Mouse (Mus musculus): ENCODE results near the gene Arih2.
A peak's percentile ranks its signal among the peaks of the same experiment; 100 is the strongest.

The Arih2 gene

DNA sequence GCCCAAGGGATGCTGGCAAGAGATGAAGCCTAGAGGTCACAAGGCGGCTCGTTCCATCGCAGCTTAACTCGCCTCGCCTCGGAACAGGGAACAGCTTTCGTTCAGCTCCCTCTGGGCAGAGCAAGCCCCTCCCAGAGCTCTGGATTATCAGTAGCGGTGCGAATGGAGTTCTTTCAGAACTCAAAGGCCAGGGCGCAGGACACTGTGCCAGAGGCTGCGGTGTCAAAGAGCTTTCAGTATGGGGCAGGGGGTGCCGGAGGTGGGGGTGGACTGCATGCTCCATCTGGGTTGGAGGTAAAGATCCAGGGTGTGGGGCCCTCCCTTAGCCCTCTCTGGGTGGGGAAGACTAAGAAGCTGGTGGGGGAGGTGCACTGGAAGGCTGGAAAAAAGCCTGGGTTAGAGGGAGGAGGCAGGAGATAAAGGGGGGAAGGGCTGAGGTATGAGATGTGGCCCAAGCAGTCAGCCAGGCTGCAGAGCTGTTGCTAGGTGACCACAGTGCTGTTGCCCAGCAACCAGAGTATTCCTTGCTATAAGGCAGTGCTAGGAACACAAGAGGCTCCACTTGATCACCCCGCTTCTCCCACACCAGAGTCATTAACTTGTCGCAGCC, 61.5 kb downstream of the Arih2 start:
- no peak for DNase-seq (ENCODE audit: low spot score in 2 of 2)

DNA sequence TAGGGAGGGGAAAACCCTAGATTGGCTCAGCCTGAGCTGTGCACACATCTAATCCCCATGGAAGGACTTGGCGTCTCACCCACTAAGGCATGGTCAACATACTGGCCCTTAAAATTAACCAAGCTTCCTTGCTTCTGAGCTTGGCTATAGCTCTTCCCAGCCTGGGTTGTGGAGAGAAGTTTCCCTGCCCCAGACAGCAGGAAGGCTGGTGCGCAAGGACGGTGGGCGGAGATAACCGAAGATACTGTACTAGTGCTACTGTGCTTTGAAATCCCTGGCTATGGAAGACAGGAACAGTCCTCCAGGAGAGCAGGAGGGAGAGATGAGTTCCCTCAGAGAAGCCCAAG, 69.9 kb downstream of the Arih2 start:
- no peak for DNase-seq (ENCODE audit: low spot score in 2 of 2)

DNA sequence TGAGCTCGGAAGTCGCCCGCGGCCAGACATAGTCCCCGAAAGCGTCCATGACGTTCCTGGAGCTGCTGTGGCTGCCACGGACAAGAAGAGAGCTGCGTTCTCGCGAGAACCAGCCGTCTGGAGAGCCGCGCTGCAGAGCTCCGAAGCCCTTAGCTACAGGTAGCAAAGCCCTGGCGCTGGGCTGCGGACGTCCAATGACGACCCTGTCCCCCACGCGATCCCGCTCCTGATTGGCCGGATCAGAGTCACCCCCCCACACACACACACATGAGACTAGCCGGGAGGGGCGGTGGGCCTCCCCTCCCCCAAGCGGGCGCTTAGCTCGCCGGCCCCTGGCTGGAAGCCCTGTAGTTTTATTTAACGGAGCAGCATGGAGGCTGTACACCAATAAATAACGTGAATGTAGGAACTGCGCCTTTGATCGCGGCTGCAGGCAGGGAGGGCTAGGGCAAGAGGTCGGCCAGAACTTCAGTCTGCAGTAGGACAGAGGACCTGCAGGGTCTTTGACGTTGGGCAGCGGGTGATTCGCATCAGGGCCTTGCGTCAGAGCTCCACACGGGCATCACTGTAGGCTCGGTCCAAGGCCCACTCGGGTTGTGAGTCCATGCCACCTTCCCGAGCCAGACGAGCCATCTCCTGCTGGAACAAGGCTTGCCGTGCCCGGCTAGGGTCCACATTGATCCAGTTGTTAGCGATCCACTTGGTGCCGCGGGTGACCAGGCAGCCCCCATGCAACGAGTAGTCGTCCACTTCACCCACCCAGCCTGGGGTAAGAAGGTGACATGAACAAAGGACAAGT, 70.4 kb downstream of the Arih2 start, which contains the start of gene Wdr6:
TSS of gene Wdr6 (minus strand) at position 195 of the 799 bp plus-strand sequence.
- peak; percentile 87 to 93 for DNase-seq (ENCODE audit: low spot score in 2 of 2)

DNA sequence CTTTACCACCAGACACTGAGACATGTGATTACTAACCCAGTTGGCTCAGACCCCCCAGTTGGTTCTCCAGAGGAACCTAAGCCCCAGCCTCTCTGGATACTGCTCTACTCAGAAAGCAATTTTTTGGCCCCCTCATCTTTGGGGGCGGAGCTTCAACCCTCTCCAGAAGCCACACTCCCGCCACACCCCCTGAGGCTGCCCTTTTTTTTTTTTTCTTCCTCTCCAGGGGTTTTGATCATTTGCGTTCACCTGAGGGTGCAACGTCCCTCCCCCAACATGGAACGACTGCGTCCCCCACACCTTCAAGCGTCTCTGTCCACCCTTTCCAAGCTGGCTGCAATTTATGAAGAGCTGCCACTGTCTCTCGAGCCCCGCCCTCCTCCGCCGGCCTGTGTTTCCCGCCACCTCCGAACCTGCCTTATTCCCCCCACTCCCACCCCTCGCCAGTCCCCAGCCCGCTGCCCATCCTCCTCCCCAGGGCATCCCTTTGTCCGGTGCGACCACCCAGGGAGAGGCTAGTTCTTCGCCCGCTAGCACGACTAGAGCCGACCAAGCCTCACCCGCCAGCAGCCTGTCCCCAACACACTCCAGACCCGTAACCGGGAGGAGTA, 71.1 kb downstream of the Arih2 start:
- peak in 1 of 2 experiments; percentile 44 for DNase-seq (ENCODE audit: low spot score in 2 of 2)

DNA sequence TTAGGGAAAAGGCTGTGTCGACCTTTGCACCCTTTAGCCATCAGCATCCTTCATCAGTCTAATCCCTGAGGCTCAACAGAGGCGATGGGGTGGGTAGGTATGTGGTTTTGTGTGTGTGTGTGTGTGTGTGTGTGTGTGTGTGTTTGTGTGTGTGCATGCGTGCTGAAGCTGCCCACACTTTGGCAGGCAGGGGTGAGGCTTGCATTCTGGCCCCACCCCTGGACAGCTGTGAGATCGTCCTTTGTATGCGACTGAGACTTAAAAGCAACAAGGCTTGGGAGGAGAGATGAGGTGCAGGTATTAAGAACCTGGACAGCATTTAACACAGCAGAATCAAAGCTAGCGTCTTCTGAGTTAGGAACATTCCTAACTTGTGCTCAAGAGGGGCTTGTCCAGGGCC, 72.2 kb downstream of the Arih2 start:
- DNase-seq (ENCODE audit: low spot score in 2 of 2) = no peak

DNA sequence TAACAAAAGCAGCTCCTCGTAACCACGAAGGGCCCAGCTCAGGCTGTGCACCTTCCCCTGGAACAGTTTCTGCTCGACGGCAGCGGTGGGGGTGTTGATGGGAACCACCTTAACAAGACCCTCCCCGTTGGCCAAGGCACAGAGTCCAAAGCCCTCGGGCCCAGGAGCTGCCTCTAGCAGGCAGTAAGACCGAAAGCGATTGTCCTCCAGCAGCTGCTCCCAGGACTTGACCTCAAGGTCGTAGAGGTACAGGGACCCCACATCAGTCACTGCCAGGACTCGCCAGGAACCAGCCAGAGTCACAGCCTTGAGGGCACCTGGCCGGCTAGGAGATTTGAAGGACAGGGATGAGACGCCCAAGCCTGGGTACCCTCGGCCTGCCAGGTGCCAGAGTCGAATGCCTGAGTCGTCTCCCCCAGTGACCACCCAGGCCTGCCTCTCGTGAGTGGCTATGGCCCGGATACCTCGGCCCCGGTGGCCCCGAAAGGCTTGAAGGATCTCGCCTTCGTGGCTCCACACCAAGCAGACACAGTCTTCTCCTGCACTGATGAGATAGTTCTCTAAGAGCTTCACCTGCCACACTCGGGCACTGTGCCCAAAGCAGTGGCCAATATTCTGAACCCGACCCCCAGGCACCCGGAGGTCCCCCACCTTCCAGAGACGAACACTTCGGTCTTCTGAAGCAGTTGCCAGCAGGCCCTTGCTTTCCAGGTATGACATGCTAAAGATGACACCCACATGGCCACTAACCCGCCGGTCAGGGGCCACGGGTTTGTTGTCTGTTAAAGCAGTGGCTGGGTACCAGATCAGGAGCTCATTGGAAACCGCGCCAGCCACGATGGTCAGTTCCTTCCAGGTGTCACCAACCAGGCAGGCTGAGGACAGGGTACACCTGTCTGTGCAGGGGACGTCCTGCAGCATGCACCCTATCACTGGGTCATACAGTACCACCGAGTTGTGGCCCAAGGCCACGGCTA, 73.6 kb downstream of the Arih2 start:
- no peak for DNase-seq (ENCODE audit: low spot score in 2 of 2)

DNA sequence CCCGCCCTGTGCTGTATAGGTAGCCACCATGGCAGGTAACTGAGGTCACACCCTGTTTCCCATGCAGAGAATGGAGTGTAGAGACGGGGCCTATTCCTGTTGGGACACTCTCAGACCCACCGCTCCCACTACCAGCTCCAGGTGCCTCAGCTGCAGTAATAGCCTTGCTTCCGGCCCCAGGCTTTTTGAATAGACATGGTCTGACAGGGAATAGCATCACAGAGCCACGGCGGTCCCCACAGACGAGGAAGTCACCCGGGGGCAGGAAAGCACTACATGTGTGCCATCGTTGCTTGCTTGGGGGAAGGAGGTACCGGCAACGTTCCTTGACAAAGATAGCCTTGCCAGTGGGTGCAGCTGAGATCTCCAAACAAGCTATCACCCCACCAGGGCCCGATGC, 74.3 kb downstream of the Arih2 start:
- no peak for DNase-seq (ENCODE audit: low spot score in 2 of 2)

DNA sequence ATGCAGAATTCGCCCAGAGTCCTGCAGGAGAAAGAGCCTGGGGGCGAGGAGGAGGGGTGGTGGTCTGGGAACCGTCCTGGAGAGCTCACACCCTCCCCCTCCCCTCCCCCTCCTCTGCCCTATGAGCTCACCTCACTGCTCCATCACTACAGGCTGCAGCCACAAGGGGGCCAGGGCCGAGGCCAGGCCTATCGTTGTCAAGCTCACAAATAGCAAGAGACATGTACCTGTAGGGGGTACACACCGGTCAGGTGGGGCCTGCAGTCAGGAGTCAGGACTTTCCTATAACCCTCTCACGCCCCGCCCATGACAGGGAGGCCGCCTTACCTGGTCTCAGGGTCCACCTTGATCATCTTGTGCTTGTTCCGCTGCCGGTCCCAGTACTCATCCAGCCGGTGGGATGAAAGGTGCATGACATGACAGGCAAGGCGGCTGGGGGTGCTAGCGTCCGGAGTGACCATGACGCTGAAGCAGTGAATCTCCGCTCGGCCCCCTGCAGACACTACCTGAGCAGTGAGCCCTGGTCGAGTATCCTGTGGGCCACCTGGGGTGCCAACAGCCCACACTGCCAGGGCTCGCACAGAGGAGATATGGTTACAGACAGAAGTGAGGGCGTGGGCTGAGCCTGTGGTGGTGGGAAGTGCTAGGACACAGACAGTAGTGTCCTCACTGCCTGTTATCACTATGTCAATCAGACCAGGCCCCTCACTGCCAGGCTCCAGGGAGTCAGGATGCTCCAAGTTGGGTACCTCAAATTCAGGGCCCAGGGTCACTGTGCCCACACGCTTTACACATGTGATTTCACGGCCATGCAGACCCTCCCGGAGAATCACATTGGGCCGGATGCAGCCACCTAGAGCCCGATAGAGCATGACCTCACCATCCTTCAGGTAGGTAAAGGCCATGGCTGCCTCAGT, 75.2 kb downstream of the Arih2 start:
- peak; percentile 57 to 74 for DNase-seq (ENCODE audit: low spot score in 2 of 2)

DNA sequence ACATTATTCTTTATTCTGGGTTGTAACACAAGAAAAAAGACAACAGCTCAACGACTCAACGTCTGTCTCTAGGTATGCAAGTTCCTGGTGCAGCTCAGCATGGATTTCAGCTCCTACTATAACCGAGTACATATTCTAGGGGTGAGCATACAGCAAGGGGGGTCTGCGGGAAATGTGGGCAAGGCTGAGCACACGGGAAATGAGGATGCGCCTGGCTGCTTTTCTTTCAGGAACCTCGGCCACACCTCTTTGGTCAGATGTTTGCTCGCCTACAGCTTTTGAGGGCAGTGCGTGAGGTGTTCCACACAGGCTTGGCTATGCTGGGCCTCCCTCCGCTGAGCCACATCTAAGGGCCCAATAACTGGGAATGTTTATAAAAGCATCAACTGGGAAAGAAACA, 76.9 kb downstream of the Arih2 start:
- no peak for DNase-seq (ENCODE audit: low spot score in 2 of 2)

DNA sequence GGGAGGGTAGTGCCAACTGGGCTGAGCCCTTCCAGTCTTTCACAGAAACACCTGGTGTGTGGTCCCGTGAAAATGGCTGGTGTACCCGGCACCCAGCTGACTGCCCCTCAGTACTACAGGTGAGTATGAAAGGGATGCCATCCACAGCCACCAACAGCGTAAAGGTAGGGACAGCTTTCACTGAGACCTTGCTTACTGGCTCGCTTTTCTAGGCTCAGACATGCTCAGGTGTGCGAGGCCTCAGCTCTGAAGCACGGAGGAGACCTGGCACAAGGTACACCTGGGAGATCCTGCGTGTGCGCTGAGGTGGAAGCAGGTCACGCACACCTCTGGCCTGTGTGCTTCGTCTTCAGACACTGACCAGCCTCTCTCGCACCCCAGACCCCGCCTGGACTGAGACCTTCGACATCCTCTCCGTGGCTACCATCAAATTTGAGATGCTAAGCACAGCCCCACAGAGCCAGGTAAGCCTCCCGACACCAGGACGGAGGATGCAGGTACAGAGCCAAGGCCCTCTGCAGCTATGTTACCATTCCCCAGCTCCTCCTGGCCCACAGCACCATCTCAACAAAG, 77.7 kb downstream of the Arih2 start:
- DNase-seq (ENCODE audit: low spot score in 2 of 2) = no peak

DNA sequence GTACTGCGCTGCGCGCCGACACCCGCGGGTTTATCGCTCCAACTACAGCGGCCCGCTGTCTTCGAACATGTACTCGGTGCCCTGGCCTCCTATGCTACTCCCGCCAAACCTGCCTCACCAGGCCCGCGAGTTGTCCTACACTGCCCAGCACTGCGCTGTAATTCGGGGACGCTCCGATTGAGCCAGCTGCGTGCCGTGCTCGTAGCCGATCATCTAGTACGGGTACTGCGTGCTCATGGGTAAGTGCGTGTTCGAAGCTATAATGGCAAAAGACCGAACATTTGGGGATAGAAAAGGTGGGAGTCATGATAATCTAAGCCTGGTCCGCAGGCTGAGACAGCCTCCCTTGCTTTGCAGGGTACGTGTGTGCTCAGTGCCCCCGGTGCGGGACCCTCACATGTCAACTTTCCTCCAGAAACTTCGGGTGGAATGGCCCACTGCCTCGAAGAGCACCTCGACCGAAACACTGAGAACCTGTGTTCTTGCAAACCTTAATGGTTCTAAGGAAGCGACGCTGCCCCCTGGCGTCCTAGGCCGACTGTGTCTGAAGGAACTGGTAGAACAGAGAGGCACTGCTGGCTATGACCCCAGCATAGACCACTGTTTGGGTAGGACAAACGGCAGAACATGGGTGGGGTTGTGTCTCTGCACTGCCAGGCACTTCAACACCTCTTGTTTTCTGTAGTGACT, 78.8 kb downstream of the Arih2 start:
- peak; percentile 87 to 92 for DNase-seq (ENCODE audit: low spot score in 2 of 2)

DNA sequence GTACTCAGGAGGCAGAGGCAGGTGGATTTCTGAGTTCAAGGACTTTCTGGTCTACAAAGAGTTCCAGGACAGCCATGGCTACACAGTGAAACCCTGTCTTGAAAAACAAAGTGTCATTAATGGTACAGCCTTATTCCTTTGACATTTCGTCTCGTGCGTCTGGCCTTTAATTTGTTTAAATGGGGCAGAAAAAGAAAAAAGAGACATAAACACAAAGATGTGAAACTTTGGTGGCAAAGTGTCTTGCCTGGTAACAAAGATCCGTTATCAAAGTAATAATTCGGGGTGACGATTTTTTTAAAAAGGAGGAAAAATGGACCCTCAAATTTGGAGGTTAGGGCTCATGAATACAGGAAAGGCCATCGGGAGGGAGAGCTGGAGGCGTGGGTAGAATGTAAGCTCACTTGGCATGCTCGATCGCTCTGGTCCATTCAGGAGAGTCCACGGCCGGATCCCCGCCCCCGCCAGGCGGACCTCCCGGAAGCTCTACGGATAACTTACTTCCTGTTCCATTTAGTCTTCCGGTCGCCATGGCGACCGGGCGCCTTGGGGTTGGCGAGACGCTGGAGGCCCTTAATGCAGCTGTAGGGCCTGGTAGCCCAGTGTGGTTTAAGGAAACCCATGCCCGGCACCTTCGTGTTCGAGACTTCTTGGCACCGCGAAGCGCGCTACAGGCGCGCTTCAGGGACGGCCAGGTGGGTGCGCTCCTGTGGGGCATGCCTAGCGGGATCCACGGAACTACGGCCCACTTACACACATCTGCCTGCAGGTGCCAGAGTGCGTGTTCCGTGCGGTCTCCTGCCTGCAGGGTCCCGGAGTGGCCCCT, 79.6 kb downstream of the Arih2 start, which contains the start of gene Dalrd3:
TSS of gene Dalrd3 (plus strand) at position 506 of the 826 bp plus-strand sequence.
- DNase-seq (ENCODE audit: low spot score in 2 of 2) = peak; percentile 81 to 84

DNA sequence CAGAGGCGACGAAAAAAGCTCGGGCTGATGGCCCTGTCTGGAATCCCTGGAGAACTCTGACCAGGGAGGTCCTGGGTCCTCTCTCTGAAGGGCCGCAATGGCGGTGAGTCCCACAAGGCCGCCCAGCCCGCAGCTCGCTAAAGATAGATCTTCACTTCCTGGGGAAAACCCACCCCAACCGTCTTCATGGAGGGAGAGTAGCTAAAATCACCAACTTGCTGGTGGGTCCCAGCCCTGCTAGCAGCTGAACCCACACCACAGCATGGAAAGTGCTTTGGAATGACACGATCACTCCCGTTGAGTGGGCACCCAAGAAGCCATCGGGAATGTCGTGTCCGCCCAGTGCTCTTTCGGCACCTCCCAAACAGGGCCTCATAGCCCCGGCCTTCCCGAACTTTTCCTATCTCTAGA, 80.7 kb downstream of the Arih2 start:
- DNase-seq (ENCODE audit: low spot score in 2 of 2) = no peak

DNA sequence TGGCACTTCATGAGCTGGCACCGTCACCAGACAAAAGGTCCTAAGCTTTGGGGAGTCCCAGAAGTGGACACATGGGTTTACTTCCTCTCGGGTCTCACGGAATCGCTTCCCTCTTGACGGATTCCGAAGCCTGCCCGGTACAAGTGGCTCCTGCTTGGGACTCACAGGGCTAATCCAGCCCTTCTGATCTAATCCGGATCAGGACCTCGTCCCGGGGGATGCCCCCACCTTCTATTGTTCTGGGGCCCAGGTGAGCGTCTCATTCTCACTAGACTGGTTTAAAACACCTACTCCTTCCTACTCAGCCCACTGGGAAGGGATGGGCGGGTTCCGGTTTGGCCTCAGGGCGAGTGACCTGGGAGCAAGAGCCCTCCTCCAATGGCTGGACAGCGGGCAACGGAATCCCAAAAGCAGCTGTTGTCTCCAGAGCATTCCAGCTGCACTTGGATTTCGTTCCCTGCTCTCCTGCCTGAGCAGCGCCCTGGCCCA, 81.2 kb downstream of the Arih2 start:
- DNase-seq (ENCODE audit: low spot score in 2 of 2) = no peak

DNA sequence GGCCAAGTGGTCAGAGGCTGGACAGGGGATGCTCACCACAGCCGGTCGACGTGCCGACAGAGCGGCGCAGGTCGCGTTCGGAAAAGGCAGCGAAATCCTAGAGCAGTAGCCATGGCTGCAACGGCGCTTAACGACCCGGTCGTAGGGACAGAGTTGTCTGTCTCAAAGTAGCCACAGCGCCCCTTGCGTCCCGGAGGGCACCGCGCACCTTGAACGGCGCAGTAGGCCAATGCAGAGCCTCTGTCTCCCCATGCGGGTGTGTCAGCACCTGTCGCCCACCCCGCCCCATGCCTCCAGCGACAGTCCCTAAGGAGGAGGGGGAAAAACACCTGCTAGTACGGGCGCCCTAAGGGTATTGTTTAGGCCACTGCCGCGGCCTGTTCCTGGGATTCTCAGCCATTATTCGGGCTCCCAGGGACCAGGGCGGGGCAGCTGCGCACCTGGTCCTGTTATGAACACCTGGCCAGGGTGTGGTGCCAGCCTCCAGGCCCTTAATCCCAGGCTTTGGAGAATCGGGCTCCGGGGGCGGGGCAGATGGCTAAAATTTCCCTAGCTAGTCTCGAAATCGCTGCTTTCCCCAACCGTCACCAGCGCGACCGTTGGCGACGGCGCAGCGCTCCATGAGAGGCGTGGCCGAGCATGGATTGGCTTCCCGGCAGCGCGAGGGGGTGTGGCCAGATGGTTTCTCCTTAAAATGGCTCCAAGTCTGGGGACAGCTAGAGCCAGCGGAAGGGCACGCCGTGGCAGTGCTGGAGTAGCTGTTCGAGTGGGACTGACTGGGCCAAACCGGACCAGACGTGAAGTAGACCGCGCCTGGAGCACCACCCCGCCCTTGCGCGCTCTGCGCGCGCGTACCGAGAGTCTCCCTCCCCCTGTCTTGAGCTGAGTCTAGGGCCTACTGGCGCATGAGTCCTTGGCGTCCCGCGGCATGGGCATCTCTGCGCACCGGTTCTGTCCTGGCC, 82.1 kb downstream of the Arih2 start, which contains the start of gene Ndufaf3:
TSS of gene Ndufaf3 (minus strand) at position 620 of the 962 bp plus-strand sequence.
- peak; percentile 96 to 97 for DNase-seq (ENCODE audit: low spot score in 2 of 2)

DNA sequence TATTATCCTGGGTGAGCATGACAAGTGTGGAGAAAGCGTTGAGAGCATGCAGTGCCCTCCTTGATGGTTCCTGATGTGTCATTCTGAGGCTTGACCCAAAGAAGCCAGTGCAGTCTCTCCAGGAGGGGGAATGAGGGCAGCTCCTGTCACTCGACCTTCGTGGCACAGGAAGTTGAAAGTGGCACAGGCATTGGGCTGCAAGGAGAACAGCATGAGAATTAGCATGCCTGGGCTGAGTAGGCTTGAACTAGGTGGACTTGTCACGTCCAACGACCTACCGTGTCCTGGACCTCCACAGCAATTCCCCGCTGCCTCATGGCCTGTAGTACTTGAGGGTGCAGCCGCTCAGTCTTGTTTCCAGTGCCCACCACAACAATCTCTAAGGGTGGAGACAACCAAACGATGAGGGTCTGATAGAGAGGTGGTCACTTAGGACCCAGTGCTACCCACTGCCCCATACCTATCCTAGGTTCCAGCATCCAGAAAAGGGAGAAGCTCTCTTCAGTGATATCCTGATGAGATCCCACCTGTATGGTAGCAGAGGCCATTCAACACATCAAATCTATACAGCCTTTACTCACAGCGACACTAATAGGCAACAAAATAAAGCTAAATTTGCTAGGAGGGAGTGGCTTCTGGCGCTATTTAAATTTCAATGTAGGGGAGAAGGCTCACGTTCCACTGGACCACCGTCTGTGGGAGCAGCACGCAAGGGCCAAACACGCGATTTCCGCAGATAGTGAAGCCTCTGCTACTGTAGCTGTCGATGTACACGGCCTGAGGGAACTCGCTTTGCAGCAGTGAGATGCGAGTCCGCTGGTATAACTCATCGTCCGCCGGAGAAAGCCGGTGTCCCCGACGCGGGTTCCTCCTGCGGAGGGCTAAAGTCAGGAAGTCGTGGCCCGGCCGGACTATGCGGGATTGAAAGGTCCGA, 83.0 kb downstream of the Arih2 start:
- DNase-seq (ENCODE audit: low spot score in 2 of 2) = no peak

Data from thymus, postnatal 10 days (tissue).